Mouse (Mus musculus) G1E (cell line): ENCODE measurements around the gene Cyp1b1. TPM values are rescaled to one million over a fixed set of nuclear protein-coding genes. Genes with fewer than 3 reads are reported as not detected.

Source experiments
- ATAC-seq: 2 replicates; pipeline ENCODE4 v1.8.0; 2016; ENCODE audit warnings: mild to moderate bottlenecking; ENCODE audit not compliant: insufficient number of reproducible peaks, poor library complexity, low FRiP score, severe bottlenecking; ENCODE audit errors: extremely low read depth
- DNase-seq: peaks from one replicate; pipeline ENCODE4 v3.0.0; 2012; ENCODE audit warnings: low spot score
- H3K27me3 ChIP-seq: 2 replicates; pipeline ENCODE4 v1.6.1; 2012; ENCODE audit warnings: mild to moderate bottlenecking, low read length, inconsistent platforms; ENCODE audit not compliant: insufficient read depth
- H3K36me3 ChIP-seq: replicated peaks from 2 replicates; pipeline ENCODE3; 2012; ENCODE audit warnings: mild to moderate bottlenecking, inconsistent platforms
- H3K4me1 ChIP-seq: 2 replicates; pipeline ENCODE4 v1.6.1; 2012; ENCODE audit warnings: low read depth, low read length, inconsistent platforms, mixed read lengths; ENCODE audit not compliant: insufficient read depth
- H3K4me3 ChIP-seq: 2 replicates; pipeline ENCODE4 v1.5.1; 2012; ENCODE audit warnings: low read depth, mild to moderate bottlenecking, inconsistent platforms, low read length, moderate library complexity, mixed read lengths
- H3K9me3 ChIP-seq: replicated peaks from 2 replicates; pipeline ENCODE4 v1.6.1; 2012; ENCODE audit warnings: inconsistent platforms
- CTCF ChIP-seq: IDR thresholded peaks from 2 replicates; pipeline ENCODE4 v1.5.1; 2012; ENCODE audit warnings: low read depth, low read length, inconsistent platforms, mixed read lengths
- GATA1 ChIP-seq: IDR thresholded peaks from 2 replicates; pipeline ENCODE4 v1.6.1; 2012; ENCODE audit warnings: borderline replicate concordance, low read length, inconsistent platforms, mixed read lengths
- GATA2 ChIP-seq: IDR thresholded peaks from 2 replicates; pipeline ENCODE4 v1.6.1; 2012; ENCODE audit warnings: low read depth, low read length, inconsistent platforms, borderline replicate concordance
- POLR2AphosphoS5 ChIP-seq: IDR thresholded peaks from 2 replicates; pipeline ENCODE4 v1.6.1; 2012; ENCODE audit warnings: low read depth, low read length, inconsistent platforms; ENCODE audit not compliant: insufficient replicate concordance
- TAL1 ChIP-seq: conservative IDR thresholded peaks from 2 replicates; pipeline ENCODE4 v1.6.1; 2012; ENCODE audit warnings: low read depth, low read length, inconsistent platforms, mixed read lengths
- polyA plus RNA-seq: library from polyadenylated mRNA; stranded (reverse); fragments of >175 nt; gene quantifications from 2 replicates; pipeline ENCODE4 v1.2.3, GENCODE M21; 2012
- total RNA-seq, 2 experiments: library from RNA; stranded (forward) in 1 of 2; stranded (reverse) in 1 of 2; fragments of 200-1000 nt in 1 of 2; fragments of >200 nt in 1 of 2; fragmentation: Nextera tagmentation in 1 of 2; gene quantifications; 2 replicates each; pipeline ENCODE4 v1.2.3; 2014 to 2017

Gene Cyp1b1
- total and polyA plus RNA-seq, 3 experiments, result 0.05 TPM; not detected in 2

GRCm38 (mm10) chr17:79695541-79695940 lies 19.3 kb downstream of the Cyp1b1 start:
- Histone ChIP-seq H3K27me3 (no peaks in the 10 kb centered on the region), H3K9me3 (no peaks in the 10 kb centered on the region), H3K36me3 (no peaks in the 10 kb centered on the region), H3K4me1 (no peaks in the 10 kb centered on the region), H3K4me3 (no peak overlapping the region)
- TF ChIP-seq CTCF, result no peak
- no peak for TF ChIP-seq GATA1
- TF ChIP-seq TAL1, result no peak
- ATAC-seq (no peak), DNase-seq (no peak)

DNA sequence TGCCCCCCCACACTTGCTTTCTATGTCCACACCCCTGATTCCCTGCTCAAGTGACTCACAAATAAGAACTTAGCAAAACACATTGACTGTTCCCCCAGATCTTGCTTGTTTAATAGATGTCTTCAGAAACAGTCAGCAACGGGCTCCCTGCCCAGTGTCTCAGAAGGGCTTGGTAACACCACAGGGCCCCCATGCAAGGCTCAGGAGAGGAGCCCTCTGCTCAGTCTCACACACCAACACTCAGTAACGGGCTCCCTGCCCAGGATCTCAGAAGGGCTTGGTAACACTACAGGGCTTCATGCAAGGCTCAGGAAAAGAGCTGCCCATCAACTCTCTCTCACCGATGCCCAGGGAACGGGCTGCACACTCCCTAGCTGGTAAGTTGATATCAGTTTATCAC lies 19.8 kb downstream of the Cyp1b1 start:
- TF ChIP-seq GATA1 (no peak), CTCF (no peak), POLR2AphosphoS5 (no peak), TAL1 (no peak), GATA2 (no peak)
- DNase-seq, result no peak
- H3K4me3 ChIP-seq, result no peak overlapping the region
- no peaks in the 10 kb centered on the region for H3K36me3 ChIP-seq
- no peaks in the 10 kb centered on the region for H3K9me3 ChIP-seq
- no peak for ATAC-seq
- H3K4me1 ChIP-seq, result no peaks in the 10 kb centered on the region
- no peaks in the 10 kb centered on the region for H3K27me3 ChIP-seq

DNA sequence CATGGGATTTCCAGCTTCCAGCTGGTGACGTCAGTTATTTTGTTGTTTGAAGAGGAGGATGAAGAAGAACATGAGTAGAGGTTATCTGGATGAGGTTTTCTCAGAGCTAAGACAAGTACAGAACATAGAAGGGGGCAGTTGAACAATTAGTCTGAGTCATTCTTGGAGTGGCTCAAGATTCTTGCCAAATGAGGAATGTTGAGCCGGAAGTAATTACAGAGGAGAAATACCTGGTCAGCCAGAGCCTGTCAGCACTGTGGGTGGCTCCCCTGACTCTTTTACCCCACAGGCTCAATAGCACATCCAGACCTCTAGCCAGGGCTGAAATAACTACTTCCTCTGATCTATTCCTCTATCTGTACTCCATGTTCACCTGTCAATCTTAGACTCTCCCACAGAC lies 44.0 kb downstream of the Cyp1b1 start:
- DNase-seq (no peak), ATAC-seq (no peak)
- no peaks in the 10 kb centered on the region for H3K4me1 ChIP-seq
- H3K4me3 ChIP-seq, result no peak overlapping the region
- no peaks in the 10 kb centered on the region for H3K36me3 ChIP-seq
- H3K27me3 ChIP-seq, result no peaks in the 10 kb centered on the region
- no peak for TF ChIP-seq GATA1
- no peak for TF ChIP-seq CTCF
- TF ChIP-seq TAL1, result no peak
- TF ChIP-seq POLR2AphosphoS5, result no peak
- TF ChIP-seq GATA2, result no peak
- H3K9me3 ChIP-seq, result no peaks in the 10 kb centered on the region

GRCm38 (mm10) chr17:79664106-79664417 lies 50.8 kb downstream of the Cyp1b1 start:
- Histone ChIP-seq H3K9me3 (no peaks in the 10 kb centered on the region), H3K4me3 (no peak overlapping the region), H3K4me1 (no peaks in the 10 kb centered on the region), H3K36me3 (no peaks in the 10 kb centered on the region), H3K27me3 (0 out of 2 replicates have a peak, but pooled peaks cover 3% of the 10 kb centered on the region)
- no peak for ATAC-seq
- no peak for TF ChIP-seq GATA1
- TF ChIP-seq CTCF, result no peak
- no peak for TF ChIP-seq TAL1
- no peak for DNase-seq

- no peak for DNase-seq
- no peak for ATAC-seq
Observed at GRCm38 (mm10) chr17:79663393-79664105, 51.3 kb downstream of the Cyp1b1 start.

DNA sequence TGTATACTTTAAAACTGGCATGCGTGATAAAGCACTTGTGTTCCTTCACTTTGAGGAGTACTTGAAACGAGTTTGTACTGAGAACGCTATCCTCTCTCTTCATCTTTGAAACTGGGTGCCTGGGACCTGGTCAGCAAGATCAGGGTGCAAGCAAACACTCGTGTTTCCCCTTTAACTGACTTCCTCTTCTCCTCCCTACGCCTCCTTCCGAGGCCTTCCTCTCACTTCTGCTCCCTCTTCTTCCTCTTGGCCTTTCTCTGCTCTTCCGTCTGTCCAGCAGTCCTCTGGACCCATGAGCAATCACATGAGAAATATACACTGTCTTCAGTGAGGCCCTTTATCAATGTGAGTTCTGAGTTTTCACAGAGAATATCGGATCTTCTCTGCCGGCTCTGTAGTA lies 53.0 kb downstream of the Cyp1b1 start:
- H3K4me1 ChIP-seq, result no peaks in the 10 kb centered on the region
- H3K4me3 ChIP-seq, result no peak overlapping the region
- no peaks in the 10 kb centered on the region for H3K9me3 ChIP-seq
- H3K36me3 ChIP-seq, result no peaks in the 10 kb centered on the region
- DNase-seq (no peak), ATAC-seq (no peak)
- TF ChIP-seq POLR2AphosphoS5, result no peak
- TF ChIP-seq TAL1, result no peak
- TF ChIP-seq GATA2, result no peak
- TF ChIP-seq CTCF, result no peak
- no peak for TF ChIP-seq GATA1
- H3K27me3 ChIP-seq, result 0 out of 2 replicates have a peak, but pooled peaks cover 6% of the 10 kb centered on the region

More at GRCm38 (mm10) chr17:79663393-79664105, 51.3 kb downstream of the Cyp1b1 start:
- no peaks in the 10 kb centered on the region for H3K36me3 ChIP-seq
- no peak for TF ChIP-seq GATA1
- no peak for TF ChIP-seq TAL1
- TF ChIP-seq CTCF, result no peak
- no peak for TF ChIP-seq GATA2
- TF ChIP-seq POLR2AphosphoS5, result no peak
- H3K27me3 ChIP-seq, result 0 out of 2 replicates have a peak, but pooled peaks cover 4% of the 10 kb centered on the region
- H3K9me3 ChIP-seq, result no peaks in the 10 kb centered on the region
- no peak overlapping the region for H3K4me3 ChIP-seq
- no peaks in the 10 kb centered on the region for H3K4me1 ChIP-seq

- TF ChIP-seq CTCF, result peak; percentile 21; the same call in 1 of the 2 replicates
- no peak for TF ChIP-seq TAL1
- H3K9me3 ChIP-seq, result no peaks in the 10 kb centered on the region
- 0 out of 2 replicates have a peak, but pooled peaks cover 6% of the 10 kb centered on the region for H3K27me3 ChIP-seq
- no peaks in the 10 kb centered on the region for H3K4me1 ChIP-seq
- peak; percentile 10 for DNase-seq
- H3K36me3 ChIP-seq, result no peaks in the 10 kb centered on the region
- no peak for ATAC-seq
- no peak overlapping the region for H3K4me3 ChIP-seq
Observed at GRCm38 (mm10) chr17:79661387-79661786, 53.5 kb downstream of the Cyp1b1 start.
